Comparison of ENCODE assay signal across 13 mouse cellular contexts in genomic region chr14:11151634-11152321, GRCm38 (mm10). TPM values are rescaled to one million over a fixed set of nuclear protein-coding genes. Genes with fewer than 3 reads are reported as not detected.
DNase-seq lines count a peak whose midpoint lies in the region; ATAC-seq lines count a peak whose summit lies in the region.
"Had no signal": no experiment of that assay in that cellular context is flagged by ENCODE, and none has a peak within 500 bp of the region (broad histone marks: within the 10 kb centered on the region; RNA-seq: fewer than 3 reads in every experiment).

No protein-coding gene starts in this region.

- intact Hi-C loops in heart, postnatal 36 days (cut with DNase I): loop anchor here (10.0 kb wide), 1 partner anchor 497 kb away; no protein-coding TSS in a partner anchor
- intact Hi-C loops in left cerebral cortex, postnatal 36 days (cut with DNase I): no loop called here

- H3K9me3 ChIP-seq in embryonic facial prominence, embryonic 12.5 days: no peaks in the 10 kb centered on the region
- no peaks in the 10 kb centered on the region for H3K9me3 ChIP-seq in embryonic facial prominence, embryonic 10.5 days
- H3K9me3 ChIP-seq: forebrain, embryonic 12.5 days; liver, embryonic 15.5 days; stomach, embryonic 15.5 days had no signal

- no peaks in the 10 kb centered on the region for H3K27me3 ChIP-seq in embryonic facial prominence, embryonic 12.5 days
- no peaks in the 10 kb centered on the region for H3K27me3 ChIP-seq in embryonic facial prominence, embryonic 10.5 days (replicated peaks; ENCODE audit: low read depth, poor library complexity, severe bottlenecking)
- H3K27me3 ChIP-seq: forebrain, embryonic 12.5 days; liver, embryonic 15.5 days; Patski; stomach, embryonic 15.5 days had no signal

- H3K27ac ChIP-seq in embryonic facial prominence, embryonic 12.5 days: no peak overlapping the region
- H3K27ac ChIP-seq in embryonic facial prominence, embryonic 10.5 days (replicated peaks): no peak overlapping the region
- H3K27ac ChIP-seq: forebrain, embryonic 12.5 days; liver, embryonic 15.5 days; stomach, embryonic 15.5 days had no signal

- H3K4me2 ChIP-seq in embryonic facial prominence, embryonic 12.5 days (replicated peaks): no peak overlapping the region
- H3K4me2 ChIP-seq: forebrain, embryonic 12.5 days; liver, embryonic 15.5 days; stomach, embryonic 15.5 days had no signal

- no peaks in the 10 kb centered on the region for H3K4me1 ChIP-seq in embryonic facial prominence, embryonic 12.5 days
- H3K4me1 ChIP-seq in embryonic facial prominence, embryonic 10.5 days: peaks cover 5% of the 10 kb centered on the region; the same call in 1 of the 2 replicates
- H3K4me1 ChIP-seq: forebrain, embryonic 12.5 days; liver, embryonic 15.5 days; stomach, embryonic 15.5 days had no signal

- 74% methylated on average over 9 of the region's 9 CpGs for WGBS in embryonic facial prominence, embryonic 12.5 days
- WGBS in embryonic facial prominence, embryonic 10.5 days: 84% methylated on average over 9 of the region's 9 CpGs

- H3K4me3 ChIP-seq in embryonic facial prominence, embryonic 12.5 days: no peak overlapping the region
- no peak overlapping the region for H3K4me3 ChIP-seq in embryonic facial prominence, embryonic 10.5 days
- H3K4me3 ChIP-seq: forebrain, embryonic 12.5 days; liver, embryonic 15.5 days; stomach, embryonic 15.5 days had no signal

- no peak for DNase-seq in embryonic facial prominence, embryonic 10.5 days (ENCODE audit: low spot score)
- DNase-seq in gastrocnemius, adult 18-20 months (ENCODE audit: low spot score): peak; percentile 76
- peak; percentile 74 to 75 for DNase-seq in heart, postnatal 36 days
- peak; percentile 34 for DNase-seq in lung, postnatal 14 days
- no peak for DNase-seq in right cerebral cortex, adult 18-20 months
- no peak for DNase-seq in left cerebral cortex, postnatal 36 days (ENCODE audit: low spot score in 2 of 2)

- no peak overlapping the region for H3K9ac ChIP-seq in embryonic facial prominence, embryonic 12.5 days
- H3K9ac ChIP-seq: forebrain, embryonic 12.5 days; liver, embryonic 15.5 days; stomach, embryonic 15.5 days had no signal

- no peaks in the 10 kb centered on the region for H3K36me3 ChIP-seq in embryonic facial prominence, embryonic 12.5 days
- H3K36me3 ChIP-seq in embryonic facial prominence, embryonic 10.5 days (replicated peaks): no peaks in the 10 kb centered on the region
- H3K36me3 ChIP-seq: forebrain, embryonic 12.5 days; liver, embryonic 15.5 days; stomach, embryonic 15.5 days had no signal

- ATAC-seq in embryonic facial prominence, embryonic 12.5 days (ENCODE audit: insufficient number of reproducible peaks, insufficient read depth, low FRiP score, low TSS enrichment): 0 out of 2 replicates have a peak, but pooled peaks have one; percentile 15
- no peak for ATAC-seq in CD4-positive, CD25-positive, alpha-beta regulatory T cell, adult 4 months
- ATAC-seq: Patski had no signal

RNA-seq across cellular contexts. Expression of gene Fhit, which starts 10.1 kb away (rescaled TPM):
- polyA plus RNA-seq in embryonic facial prominence, embryonic 12.5 days (2016; fragmentation: Nextera tagmentation; extraction: Ambion mirVana): 5.9 and 7.2 TPM in 2 replicates
- 3.1 and 3.3 TPM in 2 replicates for polyA plus RNA-seq in embryonic facial prominence, embryonic 10.5 days (2016; fragmentation: Nextera tagmentation; extraction: Ambion mirVana)
- total RNA-seq in gastrocnemius, adult 18-20 months (2021): 1 to 10 TPM in 1 of 2 experiments, under 1 TPM in 1; 0.74 to 1.9 TPM
- 1 to 10 TPM; 1.6 to 2.7 TPM for total RNA-seq in heart, postnatal 36 days (2021)
- polyA plus RNA-seq in CD4-positive, CD25-positive, alpha-beta regulatory T cell, adult 4 months (2017; shearing (Covaris generic)): 1 to 10 TPM; 5.6 to 8.4 TPM
- 1 to 10 TPM; 5.3 to 6.2 TPM for total RNA-seq in left cerebral cortex, postnatal 36 days (2021)
- polyA plus RNA-seq: C2C12 had no signal

Comparison
In these comparisons a context has a peak if more than half of its experiments do, and no peak if none do; other contexts are left out.
1. DNase-seq: peak in gastrocnemius, adult 18-20 months (single experiment), heart, postnatal 36 days (2 of 2) and lung, postnatal 14 days (single experiment); none in embryonic facial prominence, embryonic 10.5 days (single experiment), right cerebral cortex, adult 18-20 months (single experiment) and left cerebral cortex, postnatal 36 days (0 of 2).